Mouse (Mus musculus): Measurements from ENCODE around the gene Scnm1. TPM values are rescaled to one million over a fixed set of nuclear protein-coding genes. Genes with fewer than 3 reads are reported as not detected.
"Not testable (repeated sequence)": the region's sequence is repeated elsewhere in the genome, so short reads cannot be mapped to it uniquely, and the experiment has no call there.

The Scnm1 gene
- total RNA-seq, 4 experiments from 2014 or later: 51.4 to 57.8 (median 54.9) TPM

DNA sequence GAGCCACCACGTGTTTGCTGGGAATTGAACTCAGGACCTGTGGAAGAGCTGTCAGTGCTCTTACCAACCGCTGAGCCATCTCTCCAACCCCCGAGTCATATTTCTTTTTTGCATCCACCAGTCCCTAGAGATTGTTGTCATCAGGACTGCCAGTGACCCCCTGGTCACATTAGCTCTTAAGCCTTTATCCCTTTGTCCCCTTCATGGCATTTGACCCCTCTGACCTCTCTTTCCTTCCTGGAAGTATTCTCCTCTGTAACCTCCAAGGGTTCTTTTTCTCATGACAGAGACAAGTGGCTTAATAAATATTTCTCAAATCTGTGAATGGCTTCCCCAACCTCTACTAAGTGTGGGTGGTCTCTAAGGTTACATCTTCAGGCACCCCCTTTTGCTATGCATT is 14.1 kb upstream of the Scnm1 start:
- no peak for DNase-seq (ENCODE audit: low spot score in 2 of 2)

DNA sequence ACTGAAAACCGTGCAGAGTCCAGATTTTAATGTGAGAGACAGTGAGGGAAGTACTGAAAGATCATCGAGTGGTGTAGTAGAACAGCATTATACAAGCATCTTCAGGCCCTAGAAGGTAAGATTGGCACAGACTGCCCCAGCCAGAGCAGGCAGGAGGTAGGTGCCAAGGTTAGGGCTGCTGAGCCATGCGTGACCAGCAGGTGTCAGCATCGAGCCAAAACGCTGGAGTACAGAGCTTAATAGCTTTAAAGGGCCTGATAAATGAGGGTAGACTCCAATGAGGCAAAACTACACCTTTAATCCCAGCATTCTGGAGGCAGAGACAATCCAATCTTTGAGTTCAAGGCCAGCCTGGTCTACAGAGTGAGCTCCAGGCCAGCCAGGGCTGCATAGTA is 8.8 kb upstream of the Scnm1 start:
- DNase-seq (ENCODE audit: low spot score in 2 of 2): peak; percentile 70 to 89

DNA sequence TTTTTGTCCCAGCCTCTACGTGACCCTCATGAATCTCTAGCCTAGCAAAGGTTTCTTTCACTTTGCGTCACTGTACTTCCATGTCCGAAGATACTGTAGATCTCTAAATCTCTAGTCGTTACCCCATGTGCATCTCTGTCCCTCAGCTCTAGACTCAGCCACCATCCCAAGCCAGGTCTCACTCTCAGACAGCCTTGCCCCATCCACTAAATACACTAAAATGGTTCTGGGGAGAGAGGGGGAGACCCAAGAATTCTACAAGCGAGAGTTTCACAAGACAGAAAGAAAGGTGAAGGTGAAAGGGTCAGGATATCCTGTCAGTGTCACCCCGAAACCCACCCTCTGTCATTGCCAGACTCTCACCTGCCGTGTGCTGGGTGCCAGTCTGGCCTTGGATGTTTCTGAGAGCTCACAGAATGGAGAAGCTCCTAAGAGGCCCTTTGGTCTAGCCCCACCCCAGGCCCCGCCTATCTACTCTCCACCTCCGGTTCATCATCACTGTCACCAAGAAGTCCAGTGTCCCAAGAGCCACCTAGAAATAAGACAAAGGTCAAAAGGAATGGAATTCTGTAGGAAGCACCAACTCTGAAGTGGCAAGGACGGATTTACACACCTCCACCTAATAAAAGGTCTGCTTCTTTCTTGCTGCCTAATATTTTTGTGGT is 8.3 kb upstream of the Scnm1 start, which contains the start of gene Tnfaip8l2:
TSS of gene Tnfaip8l2 (minus strand) at position 409 of the 665 bp plus-strand sequence.
- DNase-seq (ENCODE audit: low spot score in 2 of 2): no peak

DNA sequence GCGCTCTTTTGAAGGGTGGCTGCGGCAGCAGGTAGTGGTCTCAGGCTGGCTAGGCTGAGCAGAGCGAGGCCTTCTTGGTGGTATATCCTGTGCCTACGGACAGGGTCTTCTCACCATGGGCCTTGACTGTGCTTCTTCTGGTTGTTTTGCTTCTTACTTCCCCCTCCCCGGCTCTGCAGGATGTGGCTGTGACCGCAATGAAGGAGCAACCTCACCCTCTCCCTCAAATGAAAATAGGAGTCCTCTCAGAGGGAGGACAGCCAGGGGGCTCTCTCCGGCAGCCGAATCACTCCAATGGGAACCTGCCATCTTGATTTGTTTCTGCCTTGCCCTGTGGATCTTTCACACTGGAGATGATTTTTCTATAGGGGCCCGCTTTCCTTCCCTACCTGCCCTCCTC is 7.7 kb upstream of the Scnm1 start:
- no peak for DNase-seq (ENCODE audit: low spot score in 2 of 2)

DNA sequence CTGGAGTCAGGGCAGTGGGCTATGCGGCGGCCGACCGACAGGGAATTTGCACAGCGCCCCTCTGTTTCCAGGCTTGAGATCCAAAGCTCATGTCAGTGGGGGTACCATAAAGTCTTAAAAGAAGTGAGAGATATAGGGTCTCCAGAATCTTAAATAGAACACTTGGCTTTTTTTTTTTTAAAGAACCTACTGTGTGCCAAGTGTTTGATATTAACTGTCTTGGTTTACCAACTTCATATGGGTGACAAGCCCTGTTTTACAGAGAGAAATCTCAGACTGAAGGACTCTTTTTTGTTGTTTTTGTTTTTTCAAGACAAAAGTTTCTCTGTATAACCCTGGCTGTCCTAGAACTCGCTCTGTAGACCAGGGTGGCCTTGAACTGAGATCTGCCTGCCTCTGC is 7.0 kb upstream of the Scnm1 start:
- DNase-seq (ENCODE audit: low spot score in 2 of 2): no peak

DNA sequence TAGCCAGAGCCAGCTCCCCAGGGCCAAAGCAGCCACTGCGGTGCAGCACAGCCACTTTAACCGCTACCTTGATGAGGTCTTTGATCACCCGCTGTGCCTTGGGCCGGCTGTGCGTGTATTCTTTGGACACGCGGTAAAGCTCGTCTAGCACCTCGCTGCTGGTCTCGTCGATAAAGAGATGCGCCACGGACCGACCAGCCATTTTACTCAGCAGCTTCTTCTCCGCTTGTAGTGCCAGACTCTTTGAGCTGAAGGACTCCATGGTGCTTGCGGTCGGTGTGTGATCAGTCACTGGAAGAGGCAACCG is 6.4 kb upstream of the Scnm1 start:
- no peak for DNase-seq (ENCODE audit: low spot score in 2 of 2)

DNA sequence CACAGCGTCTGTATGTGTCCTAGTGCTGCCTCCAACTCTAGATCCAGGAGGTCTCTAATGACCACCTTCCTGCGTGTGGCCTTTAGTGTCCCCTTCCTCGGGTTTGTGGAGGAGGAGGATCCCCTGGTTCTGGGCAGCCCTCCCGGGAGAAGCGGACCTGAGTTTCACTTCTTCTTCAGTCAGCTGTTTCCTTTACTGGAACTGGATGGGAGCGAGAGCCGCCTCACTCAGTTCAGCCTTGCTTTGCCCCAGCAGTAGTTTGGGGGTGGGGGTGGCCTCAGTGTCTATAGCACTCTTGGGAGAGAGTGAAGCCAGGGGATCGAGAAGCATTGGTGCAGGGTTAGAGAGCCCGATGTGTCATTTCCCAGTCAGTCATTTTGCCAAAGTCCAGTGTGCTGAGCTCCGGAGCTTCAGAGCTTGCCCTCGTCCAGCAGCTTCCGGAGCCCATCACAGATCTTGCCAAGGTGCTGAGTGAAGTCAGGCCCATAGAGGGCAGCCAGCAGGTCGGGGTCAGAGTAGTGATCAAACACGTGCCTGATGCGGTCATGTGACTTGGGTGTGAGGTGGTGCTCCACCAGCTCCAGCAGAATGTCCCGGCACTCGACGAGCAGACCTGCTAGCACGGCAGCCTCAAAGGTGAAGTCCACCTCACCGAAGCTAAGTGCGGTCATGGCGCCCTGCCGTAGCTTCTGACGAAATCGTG is 5.9 kb upstream of the Scnm1 start:
- DNase-seq (ENCODE audit: low spot score in 2 of 2): no peak

DNA sequence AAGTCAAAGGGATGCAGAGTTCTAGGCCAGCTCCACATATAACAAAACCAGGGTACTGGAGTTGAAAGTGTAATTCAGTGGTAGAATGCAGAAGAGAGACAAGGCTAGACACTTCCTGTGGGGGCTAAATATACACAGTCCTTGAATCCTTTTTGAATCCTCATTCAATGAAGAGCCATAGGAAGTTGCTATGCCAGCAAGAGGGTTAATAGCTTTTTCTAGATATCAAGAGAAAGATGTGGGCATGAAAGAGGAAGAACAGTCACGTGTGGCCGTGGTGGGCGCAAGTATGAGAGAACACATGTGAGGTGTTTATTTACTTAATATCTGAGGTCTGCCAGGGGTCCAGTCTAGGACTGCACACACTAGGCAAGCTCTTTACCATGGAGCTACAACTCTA is 2.5 kb upstream of the Scnm1 start:
- DNase-seq (ENCODE audit: low spot score in 2 of 2): no peak

DNA sequence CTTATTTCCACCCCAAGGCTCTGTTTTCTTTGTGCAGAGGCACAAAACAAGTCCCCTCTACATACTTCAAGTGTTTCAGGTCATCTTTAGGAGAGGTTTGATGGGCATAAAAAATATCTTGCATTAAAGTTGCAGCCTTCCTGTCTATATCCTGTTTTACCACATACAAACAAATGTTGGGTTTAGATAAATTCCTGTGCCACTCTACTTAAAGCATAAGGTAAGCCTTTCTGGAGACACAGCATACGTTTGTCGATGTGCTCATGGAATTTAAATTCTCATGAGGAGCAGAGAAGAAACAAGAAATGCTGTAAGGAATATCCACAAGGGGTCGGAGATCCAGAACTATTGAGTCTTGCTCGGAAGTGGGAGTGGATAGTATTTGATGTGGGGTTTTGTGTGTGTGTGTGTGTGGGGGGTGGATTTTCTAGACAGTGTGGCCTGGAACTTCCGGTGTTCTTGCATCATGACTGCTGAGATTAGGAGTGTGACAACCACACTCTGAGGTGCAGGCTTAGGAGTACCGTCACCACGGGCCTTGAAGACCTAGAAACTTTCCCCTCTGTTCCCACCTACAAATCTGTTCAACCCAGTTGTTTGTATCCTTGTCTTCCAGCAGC is 1.7 kb upstream of the Scnm1 start:
- no peak for DNase-seq (ENCODE audit: low spot score in 2 of 2)

DNA sequence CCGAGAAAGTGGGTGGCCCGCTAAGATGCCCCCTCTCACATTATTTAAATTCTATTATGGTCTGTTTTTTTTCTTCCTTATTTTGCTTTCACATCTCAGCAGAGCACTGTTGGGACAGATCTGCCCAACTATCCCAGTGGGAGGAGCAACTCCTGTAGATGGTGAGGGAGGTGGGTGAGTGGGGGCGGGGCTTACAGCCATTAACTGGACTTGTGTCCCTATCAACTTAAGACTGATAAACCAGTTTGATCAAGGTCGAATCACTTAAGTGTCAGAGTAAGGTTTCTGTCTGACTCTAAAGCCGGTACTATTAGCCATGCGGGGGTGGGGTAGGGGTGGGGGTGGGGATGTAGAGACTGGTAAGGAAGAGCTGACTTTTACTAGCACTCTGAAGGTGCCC is 1.2 kb upstream of the Scnm1 start:
- DNase-seq (ENCODE audit: low spot score in 2 of 2): peak in 1 of 2 experiments; percentile 48

DNA sequence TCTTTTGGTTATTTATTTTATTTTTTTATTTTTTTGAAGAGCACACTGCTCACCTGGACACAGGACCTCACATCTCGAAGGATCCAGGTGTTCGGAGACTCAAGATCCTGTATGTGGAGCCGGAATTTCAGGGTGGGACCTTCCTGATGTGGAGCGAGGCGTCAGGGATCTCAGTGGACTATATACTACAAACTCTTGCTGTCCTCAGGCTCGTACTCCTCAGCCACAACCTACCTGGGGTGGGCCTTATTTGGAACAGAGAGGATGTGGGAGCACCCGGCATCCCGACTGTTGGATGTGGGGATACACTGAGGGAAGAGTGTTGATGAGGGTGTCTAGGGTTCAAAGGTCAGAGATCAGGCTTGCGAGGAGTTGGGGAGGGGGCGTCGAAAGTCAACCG is 322 bp upstream of the Scnm1 start:
- not testable (repeated sequence) for DNase-seq (ENCODE audit: low spot score in 2 of 2)

DNA sequence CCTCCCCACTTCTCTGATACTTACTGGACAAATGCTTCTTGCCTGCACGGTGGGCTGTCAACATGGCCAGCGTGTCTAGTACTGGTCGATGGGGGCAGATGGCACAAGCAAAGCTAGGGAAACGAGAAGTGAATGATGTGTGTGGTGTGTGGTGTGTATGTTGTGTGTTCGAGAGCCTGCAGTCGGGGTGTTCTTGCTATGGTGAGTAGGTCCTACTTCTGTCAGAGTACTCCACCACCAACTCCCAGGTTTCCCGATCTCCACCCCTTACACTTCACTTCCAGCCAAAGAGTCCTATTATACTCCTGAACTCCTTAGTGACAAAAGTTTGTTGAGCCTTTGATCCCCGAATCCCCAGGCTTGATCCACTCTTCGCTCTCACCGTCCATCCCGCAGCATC is 635 bp downstream of the Scnm1 start:
- no peak for DNase-seq (ENCODE audit: low spot score in 2 of 2)

DNA sequence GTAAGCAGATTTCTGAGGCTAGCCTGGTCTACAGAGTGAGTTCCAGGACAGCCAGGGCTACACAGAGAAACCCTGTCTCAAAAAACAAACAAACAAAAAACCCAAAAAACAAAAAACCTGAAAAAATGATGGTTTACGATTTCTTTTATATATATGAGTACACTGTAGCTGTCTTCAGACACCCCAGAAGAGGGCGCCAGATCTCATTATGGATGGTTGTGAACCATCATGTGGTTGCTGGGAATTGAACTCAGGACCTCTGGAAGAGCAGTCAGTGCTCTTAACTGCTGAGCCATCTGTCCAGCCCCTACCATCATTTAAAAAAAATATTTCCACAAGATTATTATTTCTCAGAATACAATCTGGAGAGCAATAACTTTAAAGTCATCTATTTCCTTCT is 1.4 kb downstream of the Scnm1 start:
- not testable (repeated sequence) for DNase-seq (ENCODE audit: low spot score in 2 of 2)

DNA sequence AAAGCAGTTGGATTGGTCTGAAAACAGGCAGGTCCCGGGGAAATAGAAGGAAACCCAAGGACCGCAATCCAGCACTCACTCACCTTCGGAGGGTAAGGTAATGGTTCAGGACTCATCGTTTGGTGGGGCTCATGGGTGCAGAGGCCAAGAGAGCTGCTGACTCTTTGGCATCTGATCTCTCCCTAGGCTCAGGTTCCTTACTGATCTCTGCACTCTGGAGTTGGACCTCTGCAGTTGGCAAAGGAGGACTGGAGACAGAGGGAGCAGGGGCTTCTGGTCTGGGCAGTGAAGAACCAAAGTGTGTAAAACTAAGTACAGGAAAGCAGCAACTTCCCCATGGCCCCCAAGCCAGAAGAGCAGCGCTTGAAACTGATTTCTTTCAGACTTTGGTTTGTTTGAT is 3.7 kb downstream of the Scnm1 start:
- no peak for DNase-seq (ENCODE audit: low spot score in 2 of 2)

DNA sequence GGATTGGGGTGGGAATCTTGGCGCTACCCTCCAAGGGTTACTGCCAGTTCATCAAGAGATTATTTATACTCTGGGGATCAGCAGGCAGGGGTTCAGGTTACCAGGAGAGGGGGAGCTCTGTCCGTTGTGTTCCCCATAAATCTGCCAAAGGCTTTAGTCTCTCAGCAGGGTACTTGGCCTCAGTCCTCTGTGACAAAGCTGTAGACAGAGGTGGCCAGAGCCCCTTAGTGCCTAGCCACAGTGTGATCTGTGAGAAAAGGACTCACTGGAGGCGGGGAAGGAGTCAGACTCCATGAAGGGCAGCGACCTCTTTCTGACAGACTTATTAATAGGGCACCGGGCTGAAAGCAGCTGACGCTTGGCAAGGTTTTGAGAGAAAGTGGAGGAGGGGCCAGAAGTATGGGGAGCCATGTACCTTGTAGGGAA is 4.6 kb downstream of the Scnm1 start:
- no peak for DNase-seq (ENCODE audit: low spot score in 2 of 2)

DNA sequence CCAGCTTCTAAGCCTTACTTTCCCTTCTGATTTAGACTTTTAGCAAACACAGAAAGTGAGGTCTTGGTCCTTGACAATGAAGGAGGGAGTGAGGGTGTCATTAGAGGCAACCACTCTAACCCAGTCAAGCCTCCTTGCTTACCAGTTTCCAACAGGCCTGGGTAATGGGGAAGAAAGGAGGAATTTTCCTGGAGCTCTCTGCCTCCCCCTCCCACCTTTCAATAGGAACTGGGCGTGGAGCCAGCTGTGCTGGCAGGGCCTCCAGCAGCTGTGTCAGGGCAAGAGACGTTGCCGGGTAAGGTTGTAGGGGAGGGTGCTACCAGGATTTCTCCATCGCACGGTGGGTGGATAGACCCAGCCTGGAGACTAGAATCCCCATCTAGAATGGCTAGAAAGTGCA is 8.8 kb downstream of the Scnm1 start:
- DNase-seq (ENCODE audit: low spot score in 2 of 2): no peak

DNA sequence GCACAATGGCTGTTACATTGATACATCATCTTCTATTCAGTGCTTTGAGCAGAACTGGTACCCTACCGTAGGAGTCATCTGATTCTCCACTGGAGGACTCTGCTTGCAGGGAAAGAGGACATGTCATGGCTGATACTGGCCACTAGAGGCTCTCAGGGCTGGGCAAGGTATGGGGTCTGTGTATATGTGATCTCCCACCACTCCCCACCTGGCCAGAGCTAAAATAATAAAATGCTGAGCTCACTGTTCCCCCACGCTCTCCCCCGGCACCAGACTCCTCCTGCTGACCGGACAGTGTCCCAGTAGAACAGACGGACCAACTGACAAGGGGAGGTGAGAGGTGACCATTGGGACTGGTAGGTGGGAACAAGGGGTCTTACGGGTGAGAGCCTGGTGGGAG is 9.6 kb downstream of the Scnm1 start, which contains the start of gene Tmod4:
TSS of gene Tmod4 (plus strand) at position 231 of the 400 bp plus-strand sequence.
- DNase-seq (ENCODE audit: low spot score in 2 of 2): no peak

DNA sequence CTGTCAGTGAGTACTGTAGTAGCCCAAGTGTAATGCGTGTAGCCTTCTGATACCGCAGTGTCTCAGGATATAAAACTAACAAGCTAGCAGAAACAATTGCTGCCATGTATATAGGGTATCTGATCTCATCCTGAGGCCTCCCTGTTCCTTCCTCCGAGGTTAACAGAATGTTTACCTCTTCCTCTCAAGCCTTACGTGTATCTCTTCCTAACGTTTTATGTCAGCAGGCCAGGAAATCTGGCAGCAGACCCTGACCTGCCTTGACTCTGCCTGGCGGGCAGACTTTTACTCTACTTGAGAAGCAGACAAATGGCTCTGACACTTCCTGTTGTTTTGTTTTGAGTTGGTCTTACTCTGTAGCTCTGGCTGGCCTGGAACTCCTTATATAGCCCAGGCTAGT is 12.2 kb downstream of the Scnm1 start:
- DNase-seq (ENCODE audit: low spot score in 2 of 2): no peak

DNA sequence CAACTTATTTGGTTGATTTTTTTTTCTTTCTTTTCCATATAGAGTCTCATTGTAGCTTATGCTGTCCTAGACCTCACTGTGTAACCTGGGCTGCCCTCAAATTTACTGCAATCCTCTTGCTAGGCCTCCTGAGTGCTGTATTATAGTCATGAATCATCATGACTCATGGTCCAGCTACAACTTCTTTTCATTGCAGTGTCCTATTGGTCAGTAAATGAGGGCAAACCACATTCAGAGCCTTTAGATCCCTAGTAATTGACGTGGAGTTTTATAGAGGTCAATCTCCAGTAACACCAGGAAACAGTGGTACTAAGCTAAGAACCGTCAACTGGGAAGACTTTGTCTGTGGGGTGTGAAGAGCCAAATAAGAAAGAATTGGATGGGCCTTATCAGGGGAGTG is 16.1 kb downstream of the Scnm1 start:
- DNase-seq (ENCODE audit: low spot score in 2 of 2): no peak

DNA sequence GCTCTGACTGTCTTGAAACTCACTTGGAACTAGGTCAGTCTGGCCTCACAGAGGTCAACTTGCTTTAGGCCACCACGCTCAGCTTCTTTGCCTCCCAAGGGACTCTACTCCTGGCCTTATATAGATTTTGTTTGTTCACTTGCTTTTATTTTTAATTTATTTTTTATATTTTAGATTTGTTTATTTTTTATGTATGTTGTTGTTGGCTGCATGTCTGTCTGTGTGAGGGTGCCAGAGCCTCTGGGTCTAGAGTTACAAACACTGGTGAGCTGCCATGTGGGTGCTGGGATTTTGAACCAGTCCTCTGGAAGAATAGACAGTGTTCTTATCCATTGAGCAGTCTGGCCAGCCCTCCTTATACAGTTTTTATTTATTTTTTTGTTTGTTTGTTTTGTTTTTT is 21.1 kb downstream of the Scnm1 start:
- DNase-seq (ENCODE audit: low spot score in 2 of 2): no peak

DNA sequence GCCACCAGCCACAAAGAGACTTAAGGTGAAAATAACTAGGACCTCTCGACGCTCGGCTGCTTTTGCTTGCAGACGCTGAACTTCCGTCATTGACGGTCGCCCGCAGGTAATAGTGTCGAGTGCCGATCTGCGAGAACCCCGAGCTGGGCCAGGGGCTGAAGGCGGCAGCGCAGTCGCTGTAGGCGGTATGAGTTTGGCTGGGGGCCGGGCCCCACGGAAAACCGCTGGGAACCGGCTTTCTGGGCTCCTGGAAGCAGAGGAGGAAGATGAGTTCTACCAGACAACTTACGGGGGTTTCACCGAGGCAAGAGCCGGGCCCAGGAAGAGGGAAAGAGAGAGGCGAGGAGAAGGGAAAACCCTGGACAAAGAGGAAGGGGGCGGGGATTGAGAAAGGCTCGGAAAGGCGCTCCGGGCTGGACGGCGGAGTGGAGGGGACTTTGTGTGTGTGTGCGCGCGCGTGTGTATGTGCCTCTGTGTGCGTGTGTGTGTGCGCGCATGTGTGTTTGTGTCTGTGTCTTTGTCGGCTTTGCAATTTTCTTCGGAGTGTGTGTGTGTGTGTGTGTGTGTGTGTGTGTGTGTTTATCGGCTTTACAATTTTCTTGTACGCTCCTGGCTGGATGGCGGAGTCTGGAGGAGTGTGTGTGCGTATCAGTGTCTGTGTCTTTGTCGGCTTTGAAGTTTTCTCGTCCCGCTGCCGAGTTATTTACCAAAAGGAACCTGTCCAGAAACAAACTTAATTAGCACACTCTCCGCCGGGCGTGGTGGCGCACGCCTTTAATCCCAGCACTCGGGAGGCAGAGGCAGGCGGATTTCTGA is 22.7 kb downstream of the Scnm1 start, which contains the start of gene Vps72:
TSS of gene Vps72 (plus strand) at position 112 of the 816 bp plus-strand sequence.
- DNase-seq (ENCODE audit: low spot score in 2 of 2): peak; percentile 82 to 88

DNA sequence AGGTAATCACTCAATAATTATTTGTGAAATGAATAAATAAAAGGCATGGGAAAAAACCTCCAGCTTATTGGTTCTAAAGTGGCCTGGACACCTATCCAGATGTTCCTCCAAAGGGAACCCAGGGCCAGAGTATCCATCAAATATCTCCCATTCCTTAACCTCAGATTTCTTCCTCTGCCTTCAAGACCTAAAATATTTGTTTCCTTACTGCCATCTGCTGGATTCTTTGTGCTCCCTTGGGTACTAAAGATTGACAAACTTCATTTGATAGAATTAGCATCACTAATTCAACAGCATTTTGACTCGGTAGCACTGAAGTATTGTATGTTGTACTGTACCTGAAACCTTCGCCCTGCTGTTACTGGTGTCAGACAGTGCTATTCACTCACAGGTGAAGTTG is 25.9 kb downstream of the Scnm1 start:
- no peak for DNase-seq (ENCODE audit: low spot score in 2 of 2)

All from layer of hippocampus, adult 8-10 months (tissue).